Mouse (Mus musculus) heart, adult 2 months (tissue): ENCODE measurements around the gene Rnf145. TPM values are rescaled to one million over a fixed set of nuclear protein-coding genes. Genes with fewer than 3 reads are reported as not detected.
A peak's percentile ranks its signal among the peaks of the same experiment; 100 is the strongest.

ENCODE experiments used
- DNase-seq, 2 experiments: peaks; one replicate each; pipeline ENCODE4 v3.0.0; 2021
- H3K27ac ChIP-seq: fragments of 200-600 bp; 2 replicates; pipeline ENCODE4 v1.8.1; 2022
- H3K27me3 ChIP-seq: fragments of 200-500 bp; 2 replicates; pipeline ENCODE4 v1.6.1; 2012; ENCODE audit warnings: mild to moderate bottlenecking, low read length, inconsistent platforms, mixed read lengths; ENCODE audit not compliant: control insufficient read depth, insufficient read depth
- H3K36me3 ChIP-seq: fragments of 200-500 bp; 2 replicates; pipeline ENCODE4 v1.6.1; 2012; ENCODE audit warnings: low read length, inconsistent platforms; ENCODE audit not compliant: control insufficient read depth, insufficient read depth
- H3K4me1 ChIP-seq: fragments of 200-500 bp; 2 replicates; pipeline ENCODE4 v1.6.1; 2011; ENCODE audit warnings: low read length; ENCODE audit not compliant: control insufficient read depth, insufficient read depth
- H3K4me3 ChIP-seq: fragments of 200-600 bp; 2 replicates; pipeline ENCODE4 v1.8.1; 2022
- H3K79me2 ChIP-seq: fragments of 200-500 bp; replicated peaks from 2 replicates; pipeline ENCODE4 v1.6.1; 2012; ENCODE audit warnings: mild to moderate bottlenecking, inconsistent platforms, low read length, moderate library complexity, mixed read lengths; ENCODE audit not compliant: control insufficient read depth, insufficient read depth
- H3K9ac ChIP-seq: fragments of 200-500 bp; 2 replicates; pipeline ENCODE4 v1.6.1; 2012; ENCODE audit warnings: low read depth, mild to moderate bottlenecking, control low read depth, inconsistent platforms, low read length, mixed read lengths
- CTCF ChIP-seq: fragments of 200-600 bp; IDR thresholded peaks from 2 replicates; pipeline ENCODE4 v1.8.1; 2022; ENCODE audit warnings: antibody characterized with exemption, mild to moderate bottlenecking, moderate library complexity
- EP300 ChIP-seq: fragments of 200-500 bp; IDR thresholded peaks from 2 replicates; pipeline ENCODE4 v1.6.1; 2011; ENCODE audit warnings: low read depth, low read length, control low read depth; ENCODE audit not compliant: insufficient read depth
- POLR2A ChIP-seq: fragments of 200-500 bp; IDR thresholded peaks from 2 replicates; pipeline ENCODE4 v1.6.1; 2011; ENCODE audit warnings: mild to moderate bottlenecking, low read depth, low read length, control low read depth; ENCODE audit not compliant: insufficient read depth
- WGBS: fragments of 180-500 bp; shearing (Covaris S2); methylation state at CpG from one replicate; pipeline ENCODE4 v1.1.7; 2018; 5-methylcytosine and 5-hydroxymethylcytosine counted together
- intact Hi-C: fragments of 180-260 bp; cut with DNase I; formaldehyde crosslinking; loops from one replicate; pipeline ENCODE4 v1.15.1; 2025
- long read RNA-seq: library from polyadenylated mRNA; stranded (forward); transcript quantifications from one replicate; pipeline ENCODE4 v2.0.0, GENCODE M21; 2021
- polyA plus RNA-seq: library from polyadenylated mRNA; depleted of rRNA; stranded (reverse); fragments of >200 nt; gene quantifications from 2 replicates; pipeline ENCODE4 v1.2.3, GENCODE M21; 2012; rRNA removed
- total RNA-seq, 2 experiments: library from RNA; stranded (reverse); gene quantifications; 2 replicates each; pipeline ENCODE4 v1.2.3; 2021

Gene Rnf145
- total RNA-seq (10 to 100 TPM; 11.6 to 13.3 TPM), polyA plus RNA-seq (14.0 and 29.0 TPM in 2 replicates)
- long read RNA-seq, transcript Rnf145-201 (11 exons, 3,570 nt) = major isoform, 10 of 14 reads
- long read RNA-seq, partial matches to known transcripts = 1 of 14 reads
- long read RNA-seq, other reads (novel, unspliced or antisense) = 3 of 14 reads

DNA sequence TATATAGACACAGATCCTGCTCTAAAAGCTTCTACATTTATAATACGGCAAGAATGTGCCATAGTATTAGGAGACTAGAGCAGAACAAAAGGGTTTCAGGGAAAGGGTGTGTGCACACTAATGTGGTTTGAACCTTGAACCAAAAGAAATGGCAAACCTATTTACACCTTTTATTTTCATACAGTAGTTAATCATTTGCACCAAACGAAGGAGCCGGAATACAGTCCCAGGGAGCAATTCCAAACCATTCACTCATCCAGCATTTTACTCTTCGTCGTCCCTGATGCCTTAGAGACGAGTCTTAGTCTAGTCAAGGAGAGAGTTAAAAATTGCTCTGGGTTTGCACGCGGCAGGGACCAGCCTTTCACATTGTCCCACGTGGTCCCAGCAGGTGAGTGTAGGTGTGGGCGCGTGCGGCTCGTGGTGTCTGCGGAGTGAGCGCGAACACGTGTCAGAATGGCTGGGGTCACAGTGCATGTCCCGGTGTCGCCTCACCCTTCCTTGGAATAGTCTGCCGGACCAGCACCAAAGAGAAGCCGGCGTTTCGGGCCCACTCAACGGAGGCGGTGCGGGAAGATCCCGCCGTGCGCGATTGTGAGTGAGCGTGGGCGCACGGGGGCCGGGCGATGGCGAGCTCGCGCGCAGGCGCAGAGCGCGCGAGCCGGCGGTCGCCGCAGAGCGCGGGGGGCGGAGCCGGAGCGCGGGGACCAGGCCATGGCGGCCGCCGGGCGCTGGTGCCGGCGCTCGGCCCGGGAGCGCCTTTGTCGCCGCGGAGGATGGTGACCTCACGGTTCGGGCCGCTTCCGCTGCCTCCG, at the start of gene Rnf145:
Gene Rnf145 (plus strand): TSS at position 684 of the 815 bp plus-strand sequence.
- 4% methylated on average over 70 of the region's 70 CpGs for WGBS
- Histone ChIP-seq H3K4me1 (no peaks in the 10 kb centered on the region), H3K79me2 (no peaks in the 10 kb centered on the region), H3K36me3 (peaks cover 2% of the 10 kb centered on the region; the same call in 1 of the 2 replicates), H3K27ac (peak within 1 kb of the TSS; percentile 88), H3K4me3 (peak within 1 kb of the TSS; percentile 99), H3K27me3 (no peaks in the 10 kb centered on the region), H3K9ac (peak within 1 kb of the TSS; percentile 96)
- no peak for TF ChIP-seq POLR2A
- peak; percentile 89 to 90 for DNase-seq
- intact Hi-C loops = loop anchor here (1.0 kb wide), 1 partner anchor 48 kb away; the partner anchor contains the start of gene Ublcp1

DNA sequence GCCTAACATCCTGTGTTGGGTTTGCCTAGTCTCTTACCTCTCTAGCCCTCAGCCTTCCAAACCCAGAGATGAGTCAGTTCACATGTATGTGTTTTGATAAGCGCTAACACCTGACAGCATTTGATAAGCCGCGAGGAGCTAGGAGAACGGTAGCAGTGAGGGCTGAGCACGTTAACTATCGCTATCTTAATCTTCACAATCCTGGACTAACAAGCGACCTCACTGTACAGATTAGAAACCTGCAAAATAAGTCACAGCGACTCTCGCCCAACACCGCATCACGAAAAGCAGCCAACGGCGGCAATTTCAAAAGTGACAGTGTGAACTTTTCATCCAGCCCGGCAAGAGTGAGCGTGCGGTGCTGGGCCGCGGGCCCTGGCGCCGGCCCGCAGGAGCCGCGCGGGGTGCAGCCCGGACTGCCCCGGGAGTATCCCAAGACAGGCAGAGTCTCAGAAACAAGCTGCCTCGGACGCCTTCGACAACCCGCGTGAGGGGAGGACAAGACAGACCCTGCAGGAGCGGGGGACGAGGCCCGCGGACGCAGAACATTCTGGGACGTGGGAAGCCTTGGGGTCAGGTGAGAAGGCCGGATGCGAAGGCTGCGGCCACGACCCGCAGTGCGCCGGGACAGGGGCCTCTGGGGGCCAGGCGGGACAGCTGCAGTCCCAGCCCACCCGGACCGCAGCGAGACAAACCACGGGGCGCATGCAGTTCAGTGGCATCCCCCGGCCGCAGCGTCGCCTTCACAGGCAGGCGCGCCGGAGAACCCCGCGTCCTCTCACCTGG, 48.9 kb upstream of the Rnf145 start:
- H3K36me3 ChIP-seq = peaks cover 5% of the 10 kb centered on the region; the same call in 1 of the 2 replicates
- no peaks in the 10 kb centered on the region for H3K79me2 ChIP-seq
- H3K27me3 ChIP-seq = no peaks in the 10 kb centered on the region
- no peak for DNase-seq
- TF ChIP-seq CTCF (no peak), POLR2A (no peak), EP300 (no peak)
- intact Hi-C loops = loop anchor here (1.0 kb wide), 1 partner anchor 49 kb away; no protein-coding TSS in a partner anchor
- peaks cover 4% of the 10 kb centered on the region for H3K4me1 ChIP-seq
- H3K27ac ChIP-seq = peak overlapping the region; percentile 85
- under 1% methylated on average over 59 of the region's 59 CpGs for WGBS
- H3K9ac ChIP-seq = peak overlapping the region; percentile 97
- H3K4me3 ChIP-seq = peak overlapping the region; percentile 97

DNA sequence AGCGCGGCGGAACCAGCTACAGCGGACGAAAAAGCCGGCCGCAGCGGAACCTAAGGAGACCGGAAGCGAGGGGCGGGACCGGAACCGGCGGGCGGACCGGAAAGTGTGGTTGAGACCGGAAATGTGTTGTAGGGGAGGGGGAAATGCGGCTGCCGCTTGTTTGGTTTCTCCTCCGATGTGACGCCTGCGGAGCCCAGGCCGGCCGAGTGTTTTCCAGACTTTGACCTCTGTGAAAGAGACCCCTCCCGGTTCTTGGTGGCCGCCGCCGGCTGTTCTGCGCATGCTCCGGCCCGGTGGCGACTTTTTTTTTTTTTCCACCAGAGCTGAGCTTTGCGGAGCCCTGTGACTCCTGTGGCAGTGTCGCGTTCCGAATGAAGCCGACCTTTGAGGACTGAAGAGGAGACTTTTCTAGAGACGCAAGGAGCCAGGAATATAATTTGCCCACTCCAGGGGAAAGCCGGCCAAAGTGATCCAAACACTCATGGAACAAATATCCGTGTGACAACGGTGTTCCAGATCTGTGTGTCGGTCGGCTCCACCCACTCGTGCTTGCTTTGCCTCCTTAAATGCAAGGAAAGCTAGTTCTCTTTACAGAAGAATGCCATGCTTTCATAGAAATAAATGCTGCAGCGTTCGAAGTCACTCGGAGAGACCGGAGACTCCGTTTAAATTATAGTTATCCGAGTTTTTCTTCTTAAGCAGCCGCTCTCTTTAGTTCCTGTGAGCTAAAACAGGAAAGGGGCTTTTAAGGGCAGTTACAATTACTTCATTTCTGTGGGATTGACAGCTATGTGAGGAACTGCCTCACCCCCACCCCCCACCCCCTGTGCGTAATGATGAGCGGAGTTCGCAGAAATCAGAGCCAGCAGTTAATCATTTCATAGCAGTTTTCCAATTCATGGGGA, 48.1 kb upstream of the Rnf145 start, which contains the start of gene Ublcp1:
Gene Ublcp1 (minus strand): TSS at position 67 of the 905 bp plus-strand sequence.
- Histone ChIP-seq H3K27me3 (no peaks in the 10 kb centered on the region), H3K9ac (peak within 1 kb of the TSS; percentile 97), H3K27ac (peak within 1 kb of the TSS; percentile 85), H3K4me3 (peak within 1 kb of the TSS; percentile 97), H3K79me2 (no peaks in the 10 kb centered on the region), H3K36me3 (peaks cover 5% of the 10 kb centered on the region; the same call in 1 of the 2 replicates), H3K4me1 (peaks cover 4% of the 10 kb centered on the region)
- under 1% methylated on average over 54 of the region's 54 CpGs for WGBS
- TF ChIP-seq CTCF = no peak
- 0 out of 2 replicates have a peak, but pooled peaks have one; percentile 65 for TF ChIP-seq EP300
- peak; percentile 82 for TF ChIP-seq POLR2A
- intact Hi-C loops = loop anchor here (1.0 kb wide), 1 partner anchor 49 kb away; no protein-coding TSS in a partner anchor
- peak; percentile 95 to 96 for DNase-seq

DNA sequence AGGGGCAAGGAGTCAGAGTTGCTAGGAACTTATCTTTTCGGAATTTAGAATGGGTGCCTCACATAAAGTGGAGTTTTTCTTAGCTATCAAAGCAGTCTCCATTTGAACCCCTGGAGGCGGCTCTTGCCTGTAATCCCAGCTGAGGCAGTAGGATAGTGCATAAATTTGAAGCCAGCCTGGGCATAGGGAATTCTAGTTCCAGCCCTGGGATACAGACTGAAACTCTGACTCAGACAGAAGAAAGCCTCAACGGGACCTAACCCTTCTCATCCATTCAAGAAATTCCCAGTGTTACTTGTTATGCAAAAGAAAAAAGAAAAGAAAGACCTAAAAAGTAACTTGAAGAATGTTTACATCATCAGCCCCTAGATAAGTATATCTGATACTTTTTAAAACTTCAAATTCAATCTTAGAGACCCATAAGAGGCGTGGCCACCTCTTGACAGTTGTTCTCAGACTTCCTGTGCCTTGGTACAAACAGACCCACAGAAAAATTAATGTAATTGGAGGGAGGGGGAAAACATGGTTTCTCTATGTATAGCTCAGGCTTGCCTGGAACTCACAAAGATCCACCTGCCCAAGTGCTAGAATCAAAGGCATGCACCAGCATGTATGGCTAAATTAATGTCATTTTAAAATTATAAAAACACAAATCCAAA, 47.3 kb upstream of the Rnf145 start:
- peak; percentile 9 to 27 for DNase-seq
- Histone ChIP-seq H3K27me3 (no peaks in the 10 kb centered on the region), H3K4me3 (peak overlapping the region; percentile 97), H3K27ac (peak overlapping the region; percentile 85), H3K4me1 (peaks cover 4% of the 10 kb centered on the region), H3K36me3 (peaks cover 5% of the 10 kb centered on the region; the same call in 1 of the 2 replicates), H3K79me2 (no peaks in the 10 kb centered on the region), H3K9ac (peak overlapping the region; percentile 97)
- intact Hi-C loops = no loop called here
- no peak for TF ChIP-seq CTCF
- no peak for TF ChIP-seq POLR2A
- no peak for TF ChIP-seq EP300
- WGBS = 11% methylated on average over 4 of the region's 4 CpGs

DNA sequence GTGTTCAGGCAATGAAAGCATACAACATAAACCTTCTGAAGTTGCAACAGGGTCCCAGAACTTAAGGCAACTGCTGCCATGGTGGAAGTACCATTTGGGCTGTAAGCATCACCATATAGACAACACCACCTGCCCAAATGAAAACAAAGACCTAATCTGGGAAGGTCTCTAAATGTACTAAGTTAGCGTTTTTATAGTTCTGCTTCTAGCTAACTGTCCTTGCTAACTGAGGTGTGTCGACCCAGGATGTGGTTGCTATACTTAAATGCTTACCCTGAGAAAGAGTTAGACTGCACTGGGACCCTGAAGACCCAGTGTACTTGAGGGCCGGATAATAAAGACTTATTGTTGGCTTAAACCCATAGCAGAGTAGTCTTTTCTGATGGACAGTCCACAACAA, 43.3 kb upstream of the Rnf145 start:
- Histone ChIP-seq H3K79me2 (no peaks in the 10 kb centered on the region), H3K36me3 (peaks cover 5% of the 10 kb centered on the region; the same call in 1 of the 2 replicates), H3K9ac (no peak overlapping the region), H3K4me1 (peaks cover 1% of the 10 kb centered on the region; the same call in 1 of the 2 replicates), H3K27ac (no peak overlapping the region), H3K4me3 (no peak overlapping the region), H3K27me3 (no peaks in the 10 kb centered on the region)
- no peak for DNase-seq
- TF ChIP-seq CTCF (no peak), POLR2A (no peak), EP300 (no peak)
- intact Hi-C loops = loop anchor here (5.0 kb wide), 1 partner anchor 87 kb away; no protein-coding TSS in a partner anchor
- WGBS = 57% methylated on average over 3 of the region's 3 CpGs
